Mouse (Mus musculus): ENCODE data around the gene Tgfbr3.

Gene Tgfbr3

GRCm38 (mm10) chr5:107151320-107151719 lies 138.1 kb downstream of the Tgfbr3 start:
- in situ Hi-C loops (cut with MboI, MseI) = no loop called here

GRCm38 (mm10) chr5:107150555-107151312 lies 138.7 kb downstream of the Tgfbr3 start:
- in situ Hi-C loops (cut with MboI, MseI) = no loop called here

- in situ Hi-C loops (cut with MboI, MseI) = no loop called here
Measured at GRCm38 (mm10) chr5:107147951-107148766, 141.3 kb downstream of the Tgfbr3 start.

GRCm38 (mm10) chr5:107147413-107147812 lies 142.0 kb downstream of the Tgfbr3 start:
- in situ Hi-C loops (cut with MboI, MseI) = no loop called here

- in situ Hi-C loops (cut with MboI, MseI) = no loop called here
Measured at GRCm38 (mm10) chr5:107146111-107146616, 143.3 kb downstream of the Tgfbr3 start.

GRCm38 (mm10) chr5:107145125-107145524 lies 144.3 kb downstream of the Tgfbr3 start:
- in situ Hi-C loops (cut with MboI, MseI) = no loop called here

GRCm38 (mm10) chr5:107144263-107144843 lies 145.1 kb downstream of the Tgfbr3 start:
- in situ Hi-C loops (cut with MboI, MseI) = loop anchor here (5.0 kb wide), 1 partner anchor 282 kb away; no protein-coding TSS in a partner anchor

- in situ Hi-C loops (cut with MboI, MseI) = loop anchor here (5.0 kb wide), 1 partner anchor 281 kb away; no protein-coding TSS in a partner anchor
Measured at GRCm38 (mm10) chr5:107143406-107143805, 146.0 kb downstream of the Tgfbr3 start.

- in situ Hi-C loops (cut with MboI, MseI) = loop anchor here (5.0 kb wide), 1 partner anchor 280 kb away; no protein-coding TSS in a partner anchor
Measured at GRCm38 (mm10) chr5:107142791-107143190, 146.6 kb downstream of the Tgfbr3 start.

- in situ Hi-C loops (cut with MboI, MseI) = loop anchor here (5.0 kb wide), 1 partner anchor 279 kb away; no protein-coding TSS in a partner anchor
Measured at GRCm38 (mm10) chr5:107141375-107141774, 148.1 kb downstream of the Tgfbr3 start.

GRCm38 (mm10) chr5:107139800-107140651 lies 149.4 kb downstream of the Tgfbr3 start:
- in situ Hi-C loops (cut with MboI, MseI) = loop anchor here (5.0 kb wide), 1 partner anchor 278 kb away; no protein-coding TSS in a partner anchor

- in situ Hi-C loops (cut with MboI, MseI) = no loop called here
Measured at GRCm38 (mm10) chr5:107133336-107133735, 156.1 kb downstream of the Tgfbr3 start.

GRCm38 (mm10) chr5:107132231-107132630 lies 157.2 kb downstream of the Tgfbr3 start:
- in situ Hi-C loops (cut with MboI, MseI) = no loop called here

- in situ Hi-C loops (cut with MboI, MseI) = no loop called here
Measured at GRCm38 (mm10) chr5:107129304-107129703, 160.1 kb downstream of the Tgfbr3 start.

GRCm38 (mm10) chr5:107126561-107126960 lies 162.9 kb downstream of the Tgfbr3 start:
- in situ Hi-C loops (cut with MboI, MseI) = no loop called here

GRCm38 (mm10) chr5:107125131-107125530 lies 164.3 kb downstream of the Tgfbr3 start:
- in situ Hi-C loops (cut with MboI, MseI) = no loop called here

GRCm38 (mm10) chr5:107124531-107124930 lies 164.9 kb downstream of the Tgfbr3 start:
- in situ Hi-C loops (cut with MboI, MseI) = no loop called here

- in situ Hi-C loops (cut with MboI, MseI) = no loop called here
Measured at GRCm38 (mm10) chr5:107122622-107123021, 166.8 kb downstream of the Tgfbr3 start.

GRCm38 (mm10) chr5:107121086-107121485 lies 168.3 kb downstream of the Tgfbr3 start:
- in situ Hi-C loops (cut with MboI, MseI) = no loop called here

GRCm38 (mm10) chr5:107120624-107121023 lies 168.8 kb downstream of the Tgfbr3 start:
- in situ Hi-C loops (cut with MboI, MseI) = no loop called here

GRCm38 (mm10) chr5:107119896-107120295 lies 169.5 kb downstream of the Tgfbr3 start:
- in situ Hi-C loops (cut with MboI, MseI) = no loop called here

Data from regulatory T cell (primary cell).